Comparison of ENCODE assay signal across 28 mouse cellular contexts in genomic region chr12:87426354-87427031, GRCm38 (mm10). TPM values are rescaled to one million over a fixed set of nuclear protein-coding genes. Genes with fewer than 3 reads are reported as not detected.
DNase-seq lines count a peak whose midpoint lies in the region; ATAC-seq and TF ChIP-seq lines count a peak whose summit lies in the region.
"Had no signal": no experiment of that assay in that cellular context is flagged by ENCODE, and none has a peak within 500 bp of the region (broad histone marks: within the 10 kb centered on the region; RNA-seq: fewer than 3 reads in every experiment).

No protein-coding gene starts in this region.

- H3K4me2 ChIP-seq in kidney, embryonic 15.5 days: no peak overlapping the region
- H3K4me2 ChIP-seq: embryonic facial prominence, embryonic 13.5 days; forebrain, embryonic 12.5 days; forebrain, embryonic 15.5 days; heart, embryonic 12.5 days; heart, embryonic 15.5 days; hindbrain, embryonic 14.5 days had no signal

- CTCF ChIA-PET in Patski (lab: Charles Lee): interaction anchor here (1.3 kb wide), 1 partner anchor 15 kb away, joined by 3 read pairs; no protein-coding TSS in a partner anchor

- DNase-seq in kidney, postnatal 10 days: no peak
- DNase-seq in Patski (ENCODE audit: low read depth, low spot score): no peak
- DNase-seq in cerebellum, postnatal 25 days: no peak
- no peak for DNase-seq in adrenal gland, postnatal 36 days
- DNase-seq: adrenal gland, adult 8-10 months; adrenal gland, postnatal 25 days; B cell, adult 2 months; cerebellum, adult 11 months; cerebellum, adult 2 months; cerebellum, adult 9-11 months; cerebellum, postnatal 36 days; embryo, embryonic 11 days; gastrocnemius, postnatal 25 days; heart, adult 18-20 months; heart, postnatal 10 days; heart, postnatal 4 days had no signal

- H3K4me1 ChIP-seq in kidney, embryonic 15.5 days: no peaks in the 10 kb centered on the region
- peaks cover 1% of the 10 kb centered on the region for H3K4me1 ChIP-seq in ES-Bruce4 (ENCODE audit: control insufficient read depth, insufficient read depth, low read length)
- H3K4me1 ChIP-seq: embryonic facial prominence, embryonic 13.5 days; forebrain, embryonic 15.5 days; heart, embryonic 12.5 days; heart, embryonic 15.5 days had no signal

- no peak for ATAC-seq in kidney, embryonic 15.5 days (replicated peaks; ENCODE audit: low FRiP score)
- peak; percentile 76 for ATAC-seq in Patski
- ATAC-seq: activated CD4-positive, CD25-positive, alpha-beta regulatory T cell, adult 4 months; forebrain, embryonic 15.5 days; intestine, postnatal 0 days had no signal

- peaks cover 87% of the 10 kb centered on the region for H3K36me3 ChIP-seq in kidney, embryonic 15.5 days
- peaks cover 56% of the 10 kb centered on the region for H3K36me3 ChIP-seq in ES-Bruce4 (ENCODE audit: control insufficient read depth, insufficient read depth, low read length, poor library complexity, severe bottlenecking)

- no peak overlapping the region for H3K4me3 ChIP-seq in kidney, embryonic 15.5 days (replicated peaks)
- H3K4me3 ChIP-seq in ES-Bruce4 (ENCODE audit: low read depth, low read length): no peak overlapping the region
- H3K4me3 ChIP-seq: embryonic facial prominence, embryonic 10.5 days; embryonic facial prominence, embryonic 13.5 days; erythroblast, embryonic 14.5 days; forebrain, embryonic 12.5 days; forebrain, embryonic 15.5 days; heart, embryonic 12.5 days; heart, embryonic 15.5 days had no signal

- in situ Hi-C loops in Patski (cut with MboI; ENCODE audit: low pct_unique_long_range_greater_than_20kb): no loop called here

- POLR2A ChIA-PET in Patski (lab: Charles Lee): no interaction called here

- 88% methylated on average over 5 of the region's 5 CpGs for WGBS in kidney, embryonic 15.5 days

- H3K27ac ChIP-seq in kidney, embryonic 15.5 days: 0 out of 2 replicates have a peak overlapping the region, but pooled peaks have one; percentile 10
- peak overlapping the region; percentile 70 for H3K27ac ChIP-seq in ES-Bruce4 (ENCODE audit: insufficient read depth, low read length)
- H3K27ac ChIP-seq: embryonic facial prominence, embryonic 10.5 days; embryonic facial prominence, embryonic 13.5 days; forebrain, embryonic 12.5 days; forebrain, embryonic 15.5 days; heart, embryonic 15.5 days; hindbrain, embryonic 14.5 days had no signal

- no peak overlapping the region for H3K9ac ChIP-seq in kidney, embryonic 15.5 days
- H3K9ac ChIP-seq in ES-Bruce4 (ENCODE audit: low read depth, poor library complexity, severe bottlenecking): no peak overlapping the region
- H3K9ac ChIP-seq: embryonic facial prominence, embryonic 13.5 days; forebrain, embryonic 12.5 days; forebrain, embryonic 15.5 days; heart, embryonic 12.5 days; heart, embryonic 15.5 days; hindbrain, embryonic 14.5 days had no signal

- H3K27me3 ChIP-seq in kidney, embryonic 15.5 days: no peaks in the 10 kb centered on the region
- H3K27me3 ChIP-seq in ES-Bruce4 (ENCODE audit: control insufficient read depth, insufficient read depth, low read length, poor library complexity, severe bottlenecking): no peaks in the 10 kb centered on the region
- H3K27me3 ChIP-seq in Patski: no peaks in the 10 kb centered on the region
- H3K27me3 ChIP-seq: embryonic facial prominence, embryonic 13.5 days; forebrain, embryonic 12.5 days; forebrain, embryonic 15.5 days; heart, embryonic 12.5 days; heart, embryonic 15.5 days had no signal

- no peaks in the 10 kb centered on the region for H3K9me3 ChIP-seq in kidney, embryonic 15.5 days (replicated peaks)
- H3K9me3 ChIP-seq in ES-Bruce4 (replicated peaks; ENCODE audit: control insufficient read depth, insufficient read depth, low read length, poor library complexity, severe bottlenecking): no peaks in the 10 kb centered on the region
- H3K9me3 ChIP-seq: embryonic facial prominence, embryonic 10.5 days; embryonic facial prominence, embryonic 13.5 days; forebrain, embryonic 12.5 days; forebrain, embryonic 15.5 days; heart, embryonic 12.5 days; heart, embryonic 15.5 days had no signal

- TF ChIP-seq POLR2A in ES-Bruce4 (IDR thresholded peaks at IDR 0.05; ENCODE audit: insufficient read depth, low read length): no peak

- TF ChIP-seq CTCF in ES-Bruce4 (IDR thresholded peaks at IDR 0.05; ENCODE audit: low read depth, low read length) (no peak), Patski (IDR thresholded peaks at IDR 0.05) (no peak)

- no peak for TF ChIP-seq EP300 in ES-Bruce4 (IDR thresholded peaks at IDR 0.05; ENCODE audit: insufficient read depth, low read depth, low read length)

RNA-seq across cellular contexts. Expression of gene Slirp, which starts 17.2 kb away (rescaled TPM):
- polyA plus RNA-seq in kidney, embryonic 15.5 days (2015; fragmentation: Nextera tagmentation; extraction: Ambion mirVana): 310 and 326 TPM in 2 replicates
- 137 and 150 TPM in 2 replicates for polyA plus RNA-seq in ES-Bruce4 (2011; ENCODE audit: insufficient read depth, insufficient read length, low read depth, missing spikeins)
- 138 TPM for polyA plus RNA-seq in Patski (2021)
- total RNA-seq in adrenal gland, postnatal 36 days (2021): 100 to 1,000 TPM; 155 to 160 TPM
- polyA plus RNA-seq: erythroblast, embryonic 14.5 days had no signal

RNA-seq across cellular contexts. Expression of gene Alkbh1, which starts 17.3 kb away (rescaled TPM):
- polyA plus RNA-seq in kidney, embryonic 15.5 days (2015; fragmentation: Nextera tagmentation; extraction: Ambion mirVana): 61.9 and 64.6 TPM in 2 replicates
- polyA plus RNA-seq in ES-Bruce4 (2011; ENCODE audit: insufficient read depth, insufficient read length, low read depth, missing spikeins) (62.5 and 64.5 TPM in 2 replicates), Patski (2021) (15.5 TPM)
- 10 to 100 TPM; 21.5 to 24.2 TPM for total RNA-seq in adrenal gland, postnatal 36 days (2021)

RNA-seq across cellular contexts. Expression of gene Sptlc2, which starts 38.3 kb away (rescaled TPM):
- polyA plus RNA-seq in kidney, embryonic 15.5 days (2015; fragmentation: Nextera tagmentation; extraction: Ambion mirVana): 75.4 and 78.5 TPM in 2 replicates
- polyA plus RNA-seq in ES-Bruce4 (2011; ENCODE audit: insufficient read depth, insufficient read length, low read depth, missing spikeins) (106 and 107 TPM in 2 replicates), Patski (2021) (164 TPM)
- 100 to 1,000 TPM; 190 to 286 TPM for total RNA-seq in adrenal gland, postnatal 36 days (2021)

RNA-seq across cellular contexts. Expression of gene Snw1, which starts 45.6 kb away (rescaled TPM):
- 135 and 136 TPM in 2 replicates for polyA plus RNA-seq in kidney, embryonic 15.5 days (2015; fragmentation: Nextera tagmentation; extraction: Ambion mirVana)
- polyA plus RNA-seq in ES-Bruce4 (2011; ENCODE audit: insufficient read depth, insufficient read length, low read depth, missing spikeins) (95.4 and 105 TPM in 2 replicates), Patski (2021) (99.2 TPM)
- 10 to 100 TPM; 70.1 to 77.9 TPM for total RNA-seq in adrenal gland, postnatal 36 days (2021)
